Mouse (Mus musculus): ENCODE results near the gene Rapgef1. TPM values are rescaled to one million over a fixed set of nuclear protein-coding genes. Genes with fewer than 3 reads are reported as not detected.
"Not testable (repeated sequence)": the region's sequence is repeated elsewhere in the genome, so short reads cannot be mapped to it uniquely, and the experiment has no call there.

Rapgef1 gene
- total and polyA plus RNA-seq, 3 experiments, result 24.3 to 43.3 (median 42.0) TPM

DNA sequence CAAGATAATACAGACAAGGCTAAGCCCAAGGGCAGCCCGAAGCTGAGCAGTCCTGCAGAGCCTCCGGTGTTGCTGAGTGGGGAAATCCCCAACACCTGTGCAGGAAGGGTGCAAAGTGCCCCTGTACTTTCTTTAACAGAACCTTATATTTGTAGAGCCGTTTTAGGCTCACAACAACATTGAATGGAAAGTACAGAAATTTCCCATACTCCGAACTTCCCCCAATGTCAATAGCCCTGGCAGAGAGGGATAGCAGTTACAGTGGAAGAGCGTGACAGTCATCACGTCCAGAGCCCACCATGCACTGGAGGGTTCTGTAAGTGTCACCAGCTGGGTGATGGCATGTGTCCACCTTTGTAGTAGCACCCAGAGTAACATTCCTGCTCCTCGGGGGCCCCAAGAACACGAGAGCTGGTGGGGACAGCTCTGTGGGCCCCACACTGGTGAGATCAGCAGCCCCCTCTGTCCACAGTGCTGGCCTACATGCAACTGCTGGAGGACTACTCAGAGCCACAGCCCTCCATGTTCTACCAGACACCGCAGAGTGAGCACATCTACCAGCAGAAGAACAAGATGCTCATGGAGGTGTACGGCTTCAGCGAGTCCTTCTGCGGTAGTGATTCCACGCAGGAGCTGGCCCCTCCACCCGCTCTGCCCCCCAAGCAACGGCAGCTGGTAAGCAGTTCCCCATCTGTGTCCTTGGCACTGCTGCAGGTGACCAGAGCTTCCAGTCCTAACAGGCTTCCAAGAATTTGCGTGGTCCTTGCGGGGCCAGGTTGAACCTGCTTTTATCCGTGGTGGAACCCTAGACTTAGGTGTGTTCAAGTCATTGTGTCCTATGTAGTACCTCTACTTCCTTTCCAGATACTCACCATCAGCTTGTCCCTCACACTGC, 87.5 kb downstream of the Rapgef1 start:
- no peaks in the 10 kb centered on the region for H3K4me1 ChIP-seq (ENCODE audit: insufficient read depth, low read depth, low read length)
- no peaks in the 10 kb centered on the region for H3K9me3 ChIP-seq (replicated peaks)
- peaks cover 93% of the 10 kb centered on the region for H3K36me3 ChIP-seq (replicated peaks)
- H3K4me3 ChIP-seq (ENCODE audit: low read depth, low read length), result no peak overlapping the region
- ATAC-seq (ENCODE audit: extremely low read depth, insufficient number of reproducible peaks, low FRiP score, poor library complexity, severe bottlenecking) (no peak), DNase-seq (ENCODE audit: low spot score) (no peak)
- no peaks in the 10 kb centered on the region for H3K27me3 ChIP-seq (ENCODE audit: insufficient read depth, low read length)
- TF ChIP-seq TAL1 (conservative IDR thresholded peaks at IDR 0.05; ENCODE audit: low read depth, low read length), result no peak
- TF ChIP-seq GATA2 (IDR thresholded peaks at IDR 0.05; ENCODE audit: borderline replicate concordance, low read depth, low read length), result no peak
- no peak for TF ChIP-seq GATA1 (IDR thresholded peaks at IDR 0.05; ENCODE audit: borderline replicate concordance, low read length)
- TF ChIP-seq POLR2AphosphoS5 (IDR thresholded peaks at IDR 0.05; ENCODE audit: insufficient replicate concordance, low read depth, low read length), result no peak
- no peak for TF ChIP-seq CTCF (IDR thresholded peaks at IDR 0.05; ENCODE audit: low read depth, low read length)

DNA sequence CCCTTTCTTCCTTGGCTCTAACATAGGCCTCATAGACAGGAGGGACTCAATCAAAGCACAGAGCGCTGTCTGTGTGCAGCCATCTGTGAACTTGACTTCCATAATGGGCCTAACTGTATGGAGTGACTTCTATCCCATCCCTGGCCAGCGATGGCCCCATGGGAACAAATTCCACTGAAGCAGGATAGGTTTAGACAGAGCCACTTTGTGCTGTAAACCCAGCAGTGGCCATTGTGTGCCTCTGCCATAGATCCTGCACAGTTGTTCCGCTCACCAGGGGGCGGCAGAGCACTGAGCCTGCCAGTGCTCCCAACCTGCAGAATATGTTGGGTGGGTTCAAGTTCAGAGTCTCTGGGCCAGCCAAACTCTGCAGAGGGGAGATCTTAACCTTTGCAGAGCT, 88.2 kb downstream of the Rapgef1 start:
- ATAC-seq (ENCODE audit: extremely low read depth, insufficient number of reproducible peaks, low FRiP score, poor library complexity, severe bottlenecking) (no peak), DNase-seq (ENCODE audit: low spot score) (no peak)
- Histone ChIP-seq H3K9me3 (replicated peaks) (no peaks in the 10 kb centered on the region), H3K27me3 (ENCODE audit: insufficient read depth, low read length) (no peaks in the 10 kb centered on the region), H3K4me1 (ENCODE audit: insufficient read depth, low read depth, low read length) (no peaks in the 10 kb centered on the region), H3K36me3 (replicated peaks) (peaks cover 93% of the 10 kb centered on the region), H3K4me3 (ENCODE audit: low read depth, low read length) (no peak overlapping the region)
- TF ChIP-seq GATA2 (IDR thresholded peaks at IDR 0.05; ENCODE audit: borderline replicate concordance, low read depth, low read length), result no peak
- TF ChIP-seq GATA1 (IDR thresholded peaks at IDR 0.05; ENCODE audit: borderline replicate concordance, low read length), result no peak

- ATAC-seq (ENCODE audit: extremely low read depth, insufficient number of reproducible peaks, low FRiP score, poor library complexity, severe bottlenecking); H3K9me3 ChIP-seq (replicated peaks); H3K4me1 ChIP-seq (ENCODE audit: insufficient read depth, low read depth, low read length); H3K4me3 ChIP-seq (ENCODE audit: low read depth, low read length); H3K27me3 ChIP-seq (ENCODE audit: insufficient read depth, low read length); DNase-seq (ENCODE audit: low spot score): not testable (repeated sequence)
- H3K36me3 ChIP-seq (replicated peaks), result peaks cover 93% of the 10 kb centered on the region
These were observed 88.7 kb downstream of the Rapgef1 start for GRCm38 (mm10) chr2:29708209-29708608.

GRCm38 (mm10) chr2:29711038-29711437, 91.5 kb downstream of the Rapgef1 start:
- Histone ChIP-seq H3K9me3 (replicated peaks) (no peaks in the 10 kb centered on the region), H3K36me3 (replicated peaks) (peaks cover 93% of the 10 kb centered on the region), H3K4me3 (ENCODE audit: low read depth, low read length) (no peak overlapping the region), H3K4me1 (ENCODE audit: insufficient read depth, low read depth, low read length) (no peaks in the 10 kb centered on the region), H3K27me3 (ENCODE audit: insufficient read depth, low read length) (no peaks in the 10 kb centered on the region)
- TF ChIP-seq TAL1 (conservative IDR thresholded peaks at IDR 0.05; ENCODE audit: low read depth, low read length) (no peak), GATA2 (IDR thresholded peaks at IDR 0.05; ENCODE audit: borderline replicate concordance, low read depth, low read length) (no peak), CTCF (IDR thresholded peaks at IDR 0.05; ENCODE audit: low read depth, low read length) (no peak), POLR2AphosphoS5 (IDR thresholded peaks at IDR 0.05; ENCODE audit: insufficient replicate concordance, low read depth, low read length) (no peak), GATA1 (IDR thresholded peaks at IDR 0.05; ENCODE audit: borderline replicate concordance, low read length) (no peak)
- DNase-seq (ENCODE audit: low spot score) (no peak), ATAC-seq (ENCODE audit: extremely low read depth, insufficient number of reproducible peaks, low FRiP score, poor library complexity, severe bottlenecking) (no peak)

DNA sequence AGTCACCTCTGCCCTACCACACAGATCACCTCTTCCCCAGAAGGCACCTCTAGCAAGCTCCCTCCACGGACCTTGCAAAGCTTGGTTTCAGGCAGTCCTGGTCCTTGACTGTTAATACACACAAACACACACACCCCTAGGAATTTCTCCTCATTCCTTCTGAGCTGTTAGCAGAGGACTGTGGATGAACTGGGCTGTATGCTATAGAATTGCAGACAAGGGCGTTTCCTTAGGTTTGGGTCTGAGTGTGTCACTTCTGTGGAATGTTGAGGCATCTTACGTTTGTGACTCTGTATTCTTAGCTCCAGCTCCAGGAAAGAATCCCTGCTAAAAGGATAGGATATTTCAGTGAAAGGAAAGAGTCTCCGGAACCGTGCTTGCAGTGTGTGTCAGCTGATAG, 92.4 kb downstream of the Rapgef1 start:
- Histone ChIP-seq H3K4me1 (ENCODE audit: insufficient read depth, low read depth, low read length) (no peaks in the 10 kb centered on the region), H3K4me3 (ENCODE audit: low read depth, low read length) (no peak overlapping the region), H3K27me3 (ENCODE audit: insufficient read depth, low read length) (no peaks in the 10 kb centered on the region), H3K36me3 (replicated peaks) (peaks cover 93% of the 10 kb centered on the region), H3K9me3 (replicated peaks) (no peaks in the 10 kb centered on the region)
- ATAC-seq (ENCODE audit: extremely low read depth, insufficient number of reproducible peaks, low FRiP score, poor library complexity, severe bottlenecking) (no peak), DNase-seq (ENCODE audit: low spot score) (no peak)
- no peak for TF ChIP-seq POLR2AphosphoS5 (IDR thresholded peaks at IDR 0.05; ENCODE audit: insufficient replicate concordance, low read depth, low read length)
- TF ChIP-seq GATA2 (IDR thresholded peaks at IDR 0.05; ENCODE audit: borderline replicate concordance, low read depth, low read length), result no peak
- no peak for TF ChIP-seq CTCF (IDR thresholded peaks at IDR 0.05; ENCODE audit: low read depth, low read length)
- no peak for TF ChIP-seq TAL1 (conservative IDR thresholded peaks at IDR 0.05; ENCODE audit: low read depth, low read length)
- TF ChIP-seq GATA1 (IDR thresholded peaks at IDR 0.05; ENCODE audit: borderline replicate concordance, low read length), result no peak

DNA sequence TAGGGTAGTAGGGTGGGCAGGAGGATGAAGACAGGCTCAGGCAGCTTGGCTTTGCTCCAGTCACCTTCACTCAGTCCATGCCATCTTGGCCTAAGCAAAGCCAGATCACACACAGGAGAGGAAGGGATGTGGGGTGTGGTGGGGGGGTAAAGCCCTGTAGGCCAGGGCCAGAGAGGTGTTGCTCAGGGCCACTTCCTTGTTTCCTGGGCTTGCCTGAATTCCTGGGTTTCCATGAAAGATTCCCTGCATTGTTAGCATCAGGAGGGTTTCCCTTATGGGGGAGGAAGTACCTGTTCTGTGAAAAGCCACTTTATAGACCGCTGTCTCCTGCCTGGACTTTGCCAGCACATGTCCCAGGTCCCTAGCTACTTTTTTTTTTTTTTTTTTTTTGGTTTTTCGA, 94.0 kb downstream of the Rapgef1 start:
- Histone ChIP-seq H3K9me3 (replicated peaks) (no peaks in the 10 kb centered on the region), H3K4me1 (ENCODE audit: insufficient read depth, low read depth, low read length) (no peaks in the 10 kb centered on the region), H3K4me3 (ENCODE audit: low read depth, low read length) (no peak overlapping the region), H3K27me3 (ENCODE audit: insufficient read depth, low read length) (no peaks in the 10 kb centered on the region), H3K36me3 (replicated peaks) (peaks cover 93% of the 10 kb centered on the region)
- no peak for DNase-seq (ENCODE audit: low spot score)
- no peak for ATAC-seq (ENCODE audit: extremely low read depth, insufficient number of reproducible peaks, low FRiP score, poor library complexity, severe bottlenecking)
- TF ChIP-seq GATA1 (IDR thresholded peaks at IDR 0.05; ENCODE audit: borderline replicate concordance, low read length) (no peak), GATA2 (IDR thresholded peaks at IDR 0.05; ENCODE audit: borderline replicate concordance, low read depth, low read length) (no peak), TAL1 (conservative IDR thresholded peaks at IDR 0.05; ENCODE audit: low read depth, low read length) (no peak), CTCF (IDR thresholded peaks at IDR 0.05; ENCODE audit: low read depth, low read length) (no peak), POLR2AphosphoS5 (IDR thresholded peaks at IDR 0.05; ENCODE audit: insufficient replicate concordance, low read depth, low read length) (no peak)

All from G1E (cell line).